Mouse (Mus musculus) MEL (cell line): ENCODE measurements around the gene Acox3. TPM values are rescaled to one million over a fixed set of nuclear protein-coding genes. Genes with fewer than 3 reads are reported as not detected.
A peak's percentile ranks its signal among the peaks of the same experiment; 100 is the strongest.

Source experiments
- DNase-seq: peaks from one replicate; pipeline ENCODE4 v3.0.0; 2011; ENCODE audit warnings: low read depth, low spot score
- H3K27ac ChIP-seq: 2 replicates; pipeline ENCODE4 v1.5.1; 2012; ENCODE audit warnings: low read depth, mild to moderate bottlenecking, control low read depth, low read length, moderate library complexity; ENCODE audit not compliant: control insufficient read depth
- H3K27me3 ChIP-seq, 2 experiments: fragments of 150-350 bp in 1 of 2; sonication (generic) in 1 of 2; 2 replicates each; pipeline ENCODE4 v1.6.1; 2012; ENCODE audit warnings: low read length in 2 of 2, mild to moderate bottlenecking in 2 of 2, improper control_type of control experiment in 1 of 2, moderate library complexity in 1 of 2; ENCODE audit not compliant: insufficient read depth in 2 of 2, control insufficient read depth in 1 of 2
- H3K36me3 ChIP-seq, 2 experiments: 2 replicates each; pipeline ENCODE4 v1.6.1; 2012 to 2014; ENCODE audit warnings: low read length in 2 of 2, improper control_type of control experiment in 1 of 2, inconsistent platforms in 1 of 2, mild to moderate bottlenecking in 1 of 2; ENCODE audit not compliant: insufficient read depth in 2 of 2, control insufficient read depth in 1 of 2
- H3K4me1 ChIP-seq, 2 experiments: fragments of 150-350 bp in 1 of 2; sonication (generic) in 1 of 2; 2 replicates each; pipeline ENCODE4 v1.6.1; 2012; ENCODE audit warnings: low read length in 2 of 2, improper control_type of control experiment in 1 of 2, mild to moderate bottlenecking in 1 of 2; ENCODE audit not compliant: insufficient read depth in 2 of 2, control insufficient read depth in 1 of 2
- H3K4me3 ChIP-seq, 2 experiments: fragments of 150-350 bp in 1 of 2; sonication (generic) in 1 of 2; 2 replicates each; pipeline ENCODE4 v1.5.1; 2012; ENCODE audit warnings: low read depth in 2 of 2, low read length in 2 of 2, mild to moderate bottlenecking in 2 of 2, moderate library complexity in 2 of 2, control low read depth in 1 of 2, improper control_type of control experiment in 1 of 2; ENCODE audit not compliant: control insufficient read depth in 1 of 2, insufficient read depth in 1 of 2
- H3K79me2 ChIP-seq: 2 replicates; pipeline ENCODE4 v1.6.1; 2012; ENCODE audit warnings: mild to moderate bottlenecking, low read length, moderate library complexity; ENCODE audit not compliant: control insufficient read depth, poor library complexity, insufficient read depth
- H3K9ac ChIP-seq: 2 replicates; pipeline ENCODE4 v1.6.1; 2012; ENCODE audit warnings: low read depth, mild to moderate bottlenecking, control low read depth, low read length, moderate library complexity; ENCODE audit not compliant: control insufficient read depth, poor library complexity, severe bottlenecking
- H3K9me3 ChIP-seq: fragments of 150-350 bp; sonication (generic); replicated peaks from 2 replicates; pipeline ENCODE4 v1.6.1; 2012; ENCODE audit warnings: mild to moderate bottlenecking, low read length, improper control_type of control experiment, moderate library complexity; ENCODE audit not compliant: insufficient read depth
- CHD1 ChIP-seq: IDR thresholded peaks from 2 replicates; pipeline ENCODE4 v1.6.1; 2012; ENCODE audit warnings: low read depth, mild to moderate bottlenecking, inconsistent platforms, low read length, improper control_type of control experiment
- CHD2 ChIP-seq: IDR thresholded peaks from 2 replicates; pipeline ENCODE4 v1.6.1; 2011; ENCODE audit warnings: low read length, improper control_type of control experiment
- CTCF ChIP-seq, 3 experiments: IDR thresholded peaks in 2 of 3; conservative IDR thresholded peaks in 1 of 3; 2 replicates each; pipeline ENCODE4 v1.5.1; 2011 to 2012; ENCODE audit warnings: low read length in 3 of 3, low read depth in 2 of 3, mild to moderate bottlenecking in 2 of 3, improper control_type of control experiment in 1 of 3, inconsistent platforms in 1 of 3, mixed read lengths in 1 of 3, moderate library complexity in 1 of 3; ENCODE audit not compliant: control insufficient read depth in 1 of 3, insufficient read depth in 1 of 3, poor library complexity in 1 of 3, severe bottlenecking in 1 of 3
- ELF1 ChIP-seq: IDR thresholded peaks from 2 replicates; pipeline ENCODE4 v1.6.1; 2014; ENCODE audit warnings: low read depth, mild to moderate bottlenecking, inconsistent platforms, low read length, improper control_type of control experiment, moderate library complexity
- EP300 ChIP-seq, 2 experiments: IDR thresholded peaks; 2 replicates each; pipeline ENCODE4 v1.6.1; 2011; ENCODE audit warnings: improper control_type of control experiment in 2 of 2, low read length in 2 of 2, low read depth in 1 of 2, mild to moderate bottlenecking in 1 of 2
- ETS1 ChIP-seq: IDR thresholded peaks from 2 replicates; pipeline ENCODE4 v1.6.1; 2012; ENCODE audit warnings: low read depth, mild to moderate bottlenecking, inconsistent platforms, low read length, improper control_type of control experiment, moderate library complexity
- GABPA ChIP-seq: IDR thresholded peaks from 2 replicates; pipeline ENCODE4 v1.6.1; 2012; ENCODE audit warnings: low read depth, mild to moderate bottlenecking, inconsistent platforms, low read length, improper control_type of control experiment, moderate library complexity
- GATA1 ChIP-seq: IDR thresholded peaks from 2 replicates; pipeline ENCODE4 v1.6.1; 2011; ENCODE audit warnings: low read depth, low read length, improper control_type of control experiment
- HCFC1 ChIP-seq: IDR thresholded peaks from 2 replicates; pipeline ENCODE4 v1.6.1; 2012; ENCODE audit warnings: low read depth, mild to moderate bottlenecking, inconsistent platforms, low read length, improper control_type of control experiment, moderate library complexity
- KAT2A ChIP-seq: conservative IDR thresholded peaks from 2 replicates; pipeline ENCODE4 v1.6.1; 2012; ENCODE audit warnings: low read depth, low read length, improper control_type of control experiment, inconsistent platforms
- MAFK ChIP-seq: IDR thresholded peaks from 2 replicates; pipeline ENCODE4 v1.6.1; 2011; ENCODE audit warnings: low read depth, mild to moderate bottlenecking, low read length, improper control_type of control experiment, borderline replicate concordance
- MXI1 ChIP-seq: IDR thresholded peaks from 2 replicates; pipeline ENCODE4 v1.6.1; 2011; ENCODE audit warnings: mild to moderate bottlenecking, low read depth, low read length, improper control_type of control experiment
- MYB ChIP-seq: IDR thresholded peaks from 2 replicates; pipeline ENCODE4 v1.6.1; 2011; ENCODE audit warnings: mild to moderate bottlenecking, low read depth, low read length, improper control_type of control experiment
- MYC ChIP-seq: IDR thresholded peaks from 2 replicates; pipeline ENCODE4 v1.6.1; 2011; ENCODE audit warnings: low read depth, mild to moderate bottlenecking, low read length, improper control_type of control experiment, moderate library complexity
- NELFE ChIP-seq: IDR thresholded peaks from 2 replicates; pipeline ENCODE4 v1.6.1; 2011; ENCODE audit warnings: low read depth, low read length, improper control_type of control experiment
- NRF1 ChIP-seq: IDR thresholded peaks from 2 replicates; pipeline ENCODE4 v1.6.1; 2014; ENCODE audit warnings: low read depth, mild to moderate bottlenecking, inconsistent platforms, low read length, improper control_type of control experiment, moderate library complexity; ENCODE audit not compliant: poor library complexity, insufficient read depth, severe bottlenecking
- POLR2A ChIP-seq, 2 experiments: IDR thresholded peaks; 2 replicates each; pipeline ENCODE4 v1.6.1; 2011 to 2012; ENCODE audit warnings: low read length in 2 of 2, mild to moderate bottlenecking in 2 of 2, control low read depth in 1 of 2, improper control_type of control experiment in 1 of 2, low read depth in 1 of 2, moderate library complexity in 1 of 2; ENCODE audit not compliant: control insufficient read depth in 1 of 2, insufficient read depth in 1 of 2, poor library complexity in 1 of 2
- RAD21 ChIP-seq: IDR thresholded peaks from 2 replicates; pipeline ENCODE4 v1.6.1; 2011; ENCODE audit warnings: mild to moderate bottlenecking, low read depth, low read length, improper control_type of control experiment
- SIN3A ChIP-seq: IDR thresholded peaks from 2 replicates; pipeline ENCODE4 v1.6.1; 2012; ENCODE audit warnings: low read length, improper control_type of control experiment, inconsistent platforms
- SMC3 ChIP-seq: IDR thresholded peaks from 2 replicates; pipeline ENCODE4 v1.6.1; 2011; ENCODE audit warnings: low read depth, low read length, improper control_type of control experiment
- TAL1 ChIP-seq: IDR thresholded peaks from 2 replicates; pipeline ENCODE4 v1.6.1; 2012; ENCODE audit warnings: mild to moderate bottlenecking, inconsistent platforms, low read length, moderate library complexity, mixed read lengths
- TCF12 ChIP-seq: IDR thresholded peaks from 2 replicates; pipeline ENCODE4 v1.6.1; 2014; ENCODE audit warnings: low read depth, mild to moderate bottlenecking, inconsistent platforms, low read length, improper control_type of control experiment, moderate library complexity
- UBTF ChIP-seq: IDR thresholded peaks from 2 replicates; pipeline ENCODE4 v1.6.1; 2012; ENCODE audit warnings: low read depth, mild to moderate bottlenecking, inconsistent platforms, low read length, improper control_type of control experiment, moderate library complexity, borderline replicate concordance; ENCODE audit not compliant: insufficient read depth
- USF1 ChIP-seq: IDR thresholded peaks from 2 replicates; pipeline ENCODE4 v1.6.1; 2014; ENCODE audit warnings: low read depth, mild to moderate bottlenecking, inconsistent platforms, low read length, improper control_type of control experiment, moderate library complexity
- USF2 ChIP-seq, 2 experiments: IDR thresholded peaks; 2 replicates each; pipeline ENCODE4 v1.6.1; 2011 to 2012; ENCODE audit warnings: improper control_type of control experiment in 2 of 2, low read length in 2 of 2, borderline replicate concordance in 1 of 2, inconsistent platforms in 1 of 2, low read depth in 1 of 2, mild to moderate bottlenecking in 1 of 2; ENCODE audit not compliant: insufficient read depth in 1 of 2
- ZC3H11A ChIP-seq: IDR thresholded peaks from 2 replicates; pipeline ENCODE4 v1.6.1; 2012; ENCODE audit warnings: low read depth, mild to moderate bottlenecking, inconsistent platforms, low read length, improper control_type of control experiment
- ZKSCAN1 ChIP-seq: IDR thresholded peaks from 2 replicates; pipeline ENCODE4 v1.6.1; 2012; ENCODE audit warnings: low read depth, mild to moderate bottlenecking, inconsistent platforms, low read length, improper control_type of control experiment, moderate library complexity
- ZNF384 ChIP-seq: IDR thresholded peaks from 2 replicates; pipeline ENCODE4 v1.6.1; 2012; ENCODE audit warnings: low read depth, mild to moderate bottlenecking, inconsistent platforms, low read length, improper control_type of control experiment
- polyA plus RNA-seq, 2 experiments: library from polyadenylated mRNA; stranded (reverse) in 1 of 2; unstranded in 1 of 2; fragments of >175 nt in 1 of 2; fragments of >200 nt in 1 of 2; gene quantifications; 2 replicates each; pipeline versions ENCODE4 v1.2.1 to v1.2.4; 2012; ENCODE audit warnings: low replicate concordance in 2 of 2, low read depth in 1 of 2; ENCODE audit not compliant: insufficient read length in 2 of 2, insufficient read depth in 1 of 2, missing spikeins in 1 of 2
- total RNA-seq: library from RNA; depleted of rRNA; stranded (reverse); fragments of 300-350 nt; gene quantifications from 2 replicates; pipeline ENCODE4 v1.2.3, GENCODE M21; 2012

The Acox3 gene
- total and polyA plus RNA-seq, 3 experiments, result 6.5 to 11.4 TPM; not detected in 1

DNA sequence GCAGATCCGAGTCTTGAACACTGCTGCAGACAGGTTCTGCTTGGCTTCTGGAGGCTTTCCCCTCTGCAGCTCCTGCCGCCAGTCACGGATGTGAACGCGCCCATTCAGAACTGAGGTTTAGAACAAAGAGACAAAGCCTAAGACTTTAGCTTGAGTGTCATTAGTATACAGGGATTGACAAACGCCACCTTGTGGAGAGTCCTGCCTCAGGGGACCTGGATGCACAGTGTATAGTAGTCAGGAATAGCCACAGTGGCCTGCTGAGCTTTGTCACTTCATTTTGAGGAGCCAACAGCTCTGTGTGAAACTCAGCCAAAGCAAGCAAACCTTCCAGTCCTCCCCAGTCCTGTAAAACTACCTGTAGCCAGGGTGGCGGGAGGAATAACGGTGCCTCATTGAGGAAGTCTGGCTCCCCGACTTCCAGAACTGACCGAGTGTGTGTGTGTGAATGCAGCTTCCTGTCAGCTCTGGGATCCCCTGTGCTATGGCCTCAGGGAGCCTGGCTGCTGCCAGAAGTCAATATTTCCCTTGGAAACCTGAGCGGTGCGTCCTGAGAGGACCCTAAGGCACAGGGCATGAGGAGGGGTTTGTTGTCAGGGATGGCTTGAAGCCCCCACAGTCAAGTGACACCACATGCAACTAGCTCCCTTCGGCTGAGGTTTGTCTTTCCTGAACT, 24.8 kb upstream of the Acox3 start:
- no peak for DNase-seq
- no peak overlapping the region for H3K9ac ChIP-seq
- 0 out of 2 replicates have a peak, but pooled peaks cover 1% of the 10 kb centered on the region for H3K79me2 ChIP-seq
- no peak overlapping the region for H3K27ac ChIP-seq
- H3K9me3 ChIP-seq, result no peaks in the 10 kb centered on the region
- peaks cover 2 to 25% of the 10 kb centered on the region in 2 experiments for H3K4me1 ChIP-seq
- H3K27me3 ChIP-seq, result no peaks in the 10 kb centered on the region
- H3K4me3 ChIP-seq, result no peak overlapping the region
- peaks cover 6 to 16% of the 10 kb centered on the region in 2 experiments for H3K36me3 ChIP-seq
- TF ChIP-seq USF2 (IDR thresholded peaks at IDR 0.05; ENCODE audit: borderline replicate concordance in 1 of 2, insufficient read depth in 1 of 2, low read depth in 1 of 2, low read length in 2 of 2) (no peak), SMC3 (peak; percentile 29; the same call in 1 of the 2 replicates), RAD21 (no peak), HCFC1 (no peak), CTCF (IDR thresholded peaks at IDR 0.05 in 2 of 3, conservative IDR thresholded peaks at IDR 0.05 in 1 of 3; ENCODE audit: control insufficient read depth in 1 of 3, insufficient read depth in 1 of 3, low read depth in 2 of 3, low read length in 3 of 3, poor library complexity in 1 of 3, severe bottlenecking in 1 of 3) (peak; percentile 29 to 46 (median 34); a peak in 4 of 6 replicates), SIN3A (no peak), NRF1 (no peak), CHD1 (no peak)

DNA sequence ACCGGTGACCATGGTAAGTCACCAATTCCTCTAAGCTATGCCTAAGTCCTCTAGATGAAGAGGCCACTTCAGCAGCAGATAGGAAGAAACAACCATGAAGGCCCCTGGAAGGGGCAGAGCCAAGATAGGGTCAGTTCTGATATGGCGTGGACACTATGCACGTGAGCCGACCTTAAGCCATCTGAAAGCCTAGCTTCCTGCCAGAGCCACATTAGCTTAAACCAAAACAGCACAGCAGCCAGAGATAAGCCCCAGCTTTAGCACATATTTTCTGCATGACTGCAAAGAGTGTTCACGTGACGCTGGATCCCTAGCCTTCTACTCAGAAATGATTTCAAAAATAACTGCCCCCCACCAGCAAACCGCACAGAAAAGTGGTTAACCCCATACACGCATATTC, 23.4 kb upstream of the Acox3 start:
- Histone ChIP-seq H3K4me1 (peaks cover 2 to 25% of the 10 kb centered on the region in 2 experiments), H3K9ac (no peak overlapping the region), H3K36me3 (peaks cover 11 to 16% of the 10 kb centered on the region in 2 experiments), H3K79me2 (0 out of 2 replicates have a peak, but pooled peaks cover 1% of the 10 kb centered on the region), H3K4me3 (no peak overlapping the region), H3K27ac (peak overlapping the region; percentile 59), H3K27me3 (no peaks in the 10 kb centered on the region), H3K9me3 (no peaks in the 10 kb centered on the region)
- DNase-seq, result peak; percentile 59
- TF ChIP-seq TAL1, result peak; percentile 69
- no peak for TF ChIP-seq KAT2A
- TF ChIP-seq MAFK, result no peak
- TF ChIP-seq POLR2A (IDR thresholded peaks at IDR 0.05; ENCODE audit: control insufficient read depth in 1 of 2, insufficient read depth in 1 of 2, low read depth in 1 of 2, low read length in 2 of 2, poor library complexity in 1 of 2), result no peak
- no peak for TF ChIP-seq ELF1
- TF ChIP-seq ZNF384, result no peak
- TF ChIP-seq HCFC1, result no peak
- peak in 1 of 2 experiments; percentile 50; a peak in 1 of 4 replicates for TF ChIP-seq USF2 (IDR thresholded peaks at IDR 0.05; ENCODE audit: borderline replicate concordance in 1 of 2, insufficient read depth in 1 of 2, low read depth in 1 of 2, low read length in 2 of 2)
- TF ChIP-seq CHD2, result no peak
- no peak for TF ChIP-seq MXI1
- TF ChIP-seq ETS1, result peak; percentile 61
- no peak for TF ChIP-seq UBTF
- no peak for TF ChIP-seq CTCF (IDR thresholded peaks at IDR 0.05 in 2 of 3, conservative IDR thresholded peaks at IDR 0.05 in 1 of 3; ENCODE audit: control insufficient read depth in 1 of 3, insufficient read depth in 1 of 3, low read depth in 2 of 3, low read length in 3 of 3, poor library complexity in 1 of 3, severe bottlenecking in 1 of 3)
- TF ChIP-seq GABPA, result no peak
- no peak for TF ChIP-seq ZKSCAN1
- TF ChIP-seq RAD21, result no peak
- 0 out of 2 replicates have a peak, but pooled peaks have one; percentile 38 for TF ChIP-seq TCF12
- TF ChIP-seq GATA1, result peak; percentile 59
- no peak for TF ChIP-seq NELFE
- no peak for TF ChIP-seq SMC3
- no peak for TF ChIP-seq MYB
- 0 out of 2 replicates have a peak, but pooled peaks have one; percentile 32 for TF ChIP-seq MYC
- TF ChIP-seq EP300 (IDR thresholded peaks at IDR 0.05; ENCODE audit: low read depth in 1 of 2, low read length in 2 of 2), result peak; percentile 34 to 51; a peak in 3 of 4 replicates
- TF ChIP-seq USF1, result peak; percentile 90
- TF ChIP-seq ZC3H11A, result no peak
